Mouse (Mus musculus) C2C12 (cell line): ENCODE measurements around the gene Ssx2ip.

Experiments used
- CEBPB ChIP-seq: IDR thresholded peaks from one replicate; pipeline ENCODE4 v1.6.1; 2011; ENCODE audit warnings: low read depth, mild to moderate bottlenecking, control low read depth, moderate library complexity
- CTCF ChIP-seq: IDR thresholded peaks from one replicate; pipeline ENCODE4 v1.5.1; 2011; ENCODE audit not compliant: control insufficient read depth, insufficient read depth, insufficient read length
- FOSL1 ChIP-seq: IDR thresholded peaks from one replicate; pipeline ENCODE4 v1.8.0; 2011; ENCODE audit warnings: mild to moderate bottlenecking, low read length; ENCODE audit not compliant: poor library complexity, insufficient read depth, severe bottlenecking
- MAX ChIP-seq: IDR thresholded peaks from one replicate; pipeline ENCODE4 v1.6.1; 2011; ENCODE audit warnings: mild to moderate bottlenecking, control low read depth
- MYOG ChIP-seq: IDR thresholded peaks from one replicate; pipeline ENCODE4 v1.6.1; 2011; ENCODE audit not compliant: control insufficient read depth, insufficient read length; ENCODE audit errors: extremely low read depth

- no peak for TF ChIP-seq CTCF
- no peak for TF ChIP-seq CEBPB
- no peak for TF ChIP-seq MAX
- no peak for TF ChIP-seq MYOG
- no peak for TF ChIP-seq FOSL1
These were observed 38.0 kb downstream of the Ssx2ip start for GRCm38 (mm10) chr3:146442484-146442883.
